Mouse (Mus musculus): ENCODE measurements around the gene Slc35g3.

DNA sequence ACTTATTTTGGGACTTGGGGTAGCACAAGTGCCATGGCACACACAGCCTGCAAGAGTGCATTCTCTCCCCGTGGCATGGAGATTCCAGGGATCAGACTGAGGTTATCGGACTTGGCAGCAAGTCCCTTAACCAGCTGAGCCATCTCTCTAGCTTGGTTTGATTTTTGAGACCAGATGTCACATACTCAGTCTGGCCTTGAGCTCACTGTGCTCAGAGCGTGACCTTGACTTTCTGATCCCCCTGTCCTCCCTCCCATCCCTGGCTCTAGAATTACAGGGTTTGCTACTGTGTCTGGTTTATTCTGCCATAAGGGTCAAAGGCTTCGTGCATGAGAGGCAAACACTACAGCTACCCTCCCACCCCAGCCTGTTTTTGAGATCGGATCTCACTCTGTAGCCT is 27.7 kb upstream of the Slc35g3 start:
- TF ChIP-seq CTCF (IDR thresholded peaks at IDR 0.05; ENCODE audit: control insufficient read depth, insufficient read depth, insufficient replicate concordance, low read depth, low read length) (no peak), POLR2A (IDR thresholded peaks at IDR 0.05; ENCODE audit: control insufficient read depth, low read depth, low read length) (no peak)

All from testis, adult 2 months (tissue).